Comparison of ENCODE assay signal across 8 mouse cellular contexts in genomic region chr5:139149006-139149672, GRCm38 (mm10). TPM values are rescaled to one million over a fixed set of nuclear protein-coding genes. Genes with fewer than 3 reads are reported as not detected.
DNase-seq lines count a peak whose midpoint lies in the region; ATAC-seq and TF ChIP-seq lines count a peak whose summit lies in the region.

No protein-coding gene starts in this region.

- peak; percentile 19 for ATAC-seq in hindbrain, embryonic 16.5 days
- peak; percentile 47 for ATAC-seq in midbrain, embryonic 14.5 days (ENCODE audit: low FRiP score, low TSS enrichment)

- H3K9me3 ChIP-seq in embryonic facial prominence, embryonic 10.5 days = no peaks in the 10 kb centered on the region
- H3K9me3 ChIP-seq in hindbrain, embryonic 16.5 days (ENCODE audit: control insufficient read depth, low read length) = no peaks in the 10 kb centered on the region
- H3K9me3 ChIP-seq in midbrain, embryonic 14.5 days (ENCODE audit: control insufficient read depth, low read length) = no peaks in the 10 kb centered on the region

- no peaks in the 10 kb centered on the region for H3K27me3 ChIP-seq in embryonic facial prominence, embryonic 10.5 days (replicated peaks; ENCODE audit: low read depth, poor library complexity, severe bottlenecking)
- no peaks in the 10 kb centered on the region for H3K27me3 ChIP-seq in hindbrain, embryonic 16.5 days (replicated peaks; ENCODE audit: control insufficient read depth, insufficient read depth, low read length)
- H3K27me3 ChIP-seq in midbrain, embryonic 14.5 days (ENCODE audit: control insufficient read depth, insufficient read depth, low read length) = no peaks in the 10 kb centered on the region

- TF ChIP-seq CTCF in lung, adult 2 months (IDR thresholded peaks at IDR 0.05; ENCODE audit: insufficient read depth, low read length) = no peak

- WGBS in lung, adult 2 months = 18% methylated on average over 11 of the region's 11 CpGs
- WGBS in embryonic facial prominence, embryonic 10.5 days = 25% methylated on average over 11 of the region's 11 CpGs
- 25% methylated on average over 11 of the region's 11 CpGs for WGBS in hindbrain, embryonic 16.5 days
- 27% methylated on average over 11 of the region's 11 CpGs for WGBS in midbrain, embryonic 14.5 days

- peaks cover 3% of the 10 kb centered on the region; the same call in 1 of the 2 replicates for H3K4me1 ChIP-seq in lung, adult 2 months (ENCODE audit: control insufficient read depth, insufficient read depth, low read length)
- H3K4me1 ChIP-seq in embryonic facial prominence, embryonic 10.5 days = peaks cover 24% of the 10 kb centered on the region
- H3K4me1 ChIP-seq in hindbrain, embryonic 16.5 days (ENCODE audit: control insufficient read depth, insufficient read depth, low read depth, low read length) = peaks cover 17% of the 10 kb centered on the region
- H3K4me1 ChIP-seq in midbrain, embryonic 14.5 days (ENCODE audit: control insufficient read depth, insufficient read depth, low read length) = peaks cover 14% of the 10 kb centered on the region

- H3K36me3 ChIP-seq in embryonic facial prominence, embryonic 10.5 days (replicated peaks) = peaks cover 29% of the 10 kb centered on the region
- peaks cover 12% of the 10 kb centered on the region; the same call in 1 of the 2 replicates for H3K36me3 ChIP-seq in hindbrain, embryonic 16.5 days (ENCODE audit: control insufficient read depth, insufficient read depth, low read length)
- H3K36me3 ChIP-seq in midbrain, embryonic 14.5 days (ENCODE audit: control insufficient read depth, insufficient read depth, low read length) = peaks cover 19% of the 10 kb centered on the region

- DNase-seq in lung, adult 2 months = no peak
- DNase-seq in lung, postnatal 36 days = no peak
- DNase-seq in embryonic facial prominence, embryonic 10.5 days (ENCODE audit: low spot score) = no peak
- peak; percentile 2 for DNase-seq in midbrain, embryonic 14.5 days
- DNase-seq in frontal cortex, adult 2 months (ENCODE audit: extremely low spot score in 1 of 2, low spot score in 1 of 2) = no peak
- no peak for DNase-seq in right cerebral cortex, adult 18-20 months
- no peak for DNase-seq in ovary, postnatal 14 days (ENCODE audit: low spot score)

- peak overlapping the region; percentile 68 for H3K4me3 ChIP-seq in lung, adult 2 months (replicated peaks; ENCODE audit: extremely low read depth, low read depth, low read length)
- H3K4me3 ChIP-seq in embryonic facial prominence, embryonic 10.5 days = peak overlapping the region; percentile 91
- H3K4me3 ChIP-seq in hindbrain, embryonic 16.5 days (ENCODE audit: low read length) = peak overlapping the region; percentile 87
- peak overlapping the region; percentile 86 for H3K4me3 ChIP-seq in midbrain, embryonic 14.5 days (replicated peaks; ENCODE audit: low read depth, low read length)

- H3K9ac ChIP-seq in hindbrain, embryonic 16.5 days (ENCODE audit: low read depth, low read length) = peak overlapping the region; percentile 60
- peak overlapping the region; percentile 23; the same call in 1 of the 2 replicates for H3K9ac ChIP-seq in midbrain, embryonic 14.5 days (replicated peaks; ENCODE audit: low read length)

- peak overlapping the region; percentile 95 for H3K4me2 ChIP-seq in hindbrain, embryonic 16.5 days (ENCODE audit: low read length)
- peak overlapping the region; percentile 93 for H3K4me2 ChIP-seq in midbrain, embryonic 14.5 days (ENCODE audit: low read length)

- peak overlapping the region; percentile 84 for H3K27ac ChIP-seq in embryonic facial prominence, embryonic 10.5 days (replicated peaks)
- H3K27ac ChIP-seq in hindbrain, embryonic 16.5 days (ENCODE audit: low read depth, low read length) = peak overlapping the region; percentile 76
- peak overlapping the region; percentile 81 for H3K27ac ChIP-seq in midbrain, embryonic 14.5 days (replicated peaks; ENCODE audit: low read depth, low read length)

- TF ChIP-seq POLR2A in lung, adult 2 months (IDR thresholded peaks at IDR 0.05; ENCODE audit: borderline replicate concordance, extremely low read depth, low read depth, low read length) = peak; percentile 36; the same call in 1 of the 2 replicates

RNA-seq across cellular contexts. Expression of gene Prkar1b, which starts 0.7 kb away (rescaled TPM):
- polyA plus RNA-seq in lung, adult 2 months (2012; rRNA removed) = 18.8 and 19.5 TPM in 2 replicates
- 7.3 and 9.0 TPM in 2 replicates for polyA plus RNA-seq in embryonic facial prominence, embryonic 10.5 days (2016; fragmentation: Nextera tagmentation; extraction: Ambion mirVana)
- 332 and 333 TPM in 2 replicates for polyA plus RNA-seq in hindbrain, embryonic 16.5 days (2015; fragmentation: Nextera tagmentation; extraction: Ambion mirVana)
- polyA plus RNA-seq in midbrain, embryonic 14.5 days (2014; fragmentation: Nextera tagmentation; extraction: Ambion mirVana) = 169 and 190 TPM in 2 replicates
- polyA plus RNA-seq in frontal cortex, adult 2 months (2012; rRNA removed) = 752 and 764 TPM in 2 replicates

RNA-seq across cellular contexts. Expression of gene Dnaaf5, which starts 0.9 kb away (rescaled TPM):
- polyA plus RNA-seq in lung, adult 2 months (2012; rRNA removed) = 24.5 and 25.6 TPM in 2 replicates
- 9.6 and 10.6 TPM in 2 replicates for polyA plus RNA-seq in embryonic facial prominence, embryonic 10.5 days (2016; fragmentation: Nextera tagmentation; extraction: Ambion mirVana)
- 2.6 and 5.1 TPM in 2 replicates for polyA plus RNA-seq in hindbrain, embryonic 16.5 days (2015; fragmentation: Nextera tagmentation; extraction: Ambion mirVana)
- 2.9 and 4.0 TPM in 2 replicates for polyA plus RNA-seq in midbrain, embryonic 14.5 days (2014; fragmentation: Nextera tagmentation; extraction: Ambion mirVana)
- polyA plus RNA-seq in frontal cortex, adult 2 months (2012; rRNA removed) = 7.0 and 7.2 TPM in 2 replicates

RNA-seq across cellular contexts. Expression of gene Sun1, which starts 51.3 kb away (rescaled TPM):
- polyA plus RNA-seq in lung, adult 2 months (2012; rRNA removed) = 48.5 and 57.9 TPM in 2 replicates
- polyA plus RNA-seq in embryonic facial prominence, embryonic 10.5 days (2016; fragmentation: Nextera tagmentation; extraction: Ambion mirVana) = 50.5 and 50.6 TPM in 2 replicates
- 40.9 and 44.7 TPM in 2 replicates for polyA plus RNA-seq in hindbrain, embryonic 16.5 days (2015; fragmentation: Nextera tagmentation; extraction: Ambion mirVana)
- polyA plus RNA-seq in midbrain, embryonic 14.5 days (2014; fragmentation: Nextera tagmentation; extraction: Ambion mirVana) = 41.8 and 48.3 TPM in 2 replicates
- polyA plus RNA-seq in frontal cortex, adult 2 months (2012; rRNA removed) = 102 and 115 TPM in 2 replicates
